Comparison of ENCODE assay signal across 16 mouse cellular contexts in genomic region chr8:102742940-102743339, GRCm38 (mm10).
"Had no signal": no experiment of that assay in that cellular context is flagged by ENCODE, and none has a peak within 500 bp of the region (broad histone marks: within the 10 kb centered on the region; RNA-seq: fewer than 3 reads in every experiment).

No protein-coding gene starts in this region.

- H3K4me3 ChIP-seq: layer of hippocampus, adult 2 months; liver, embryonic 12.5 days; midbrain, embryonic 15.5 days had no signal

- H3K27ac ChIP-seq: layer of hippocampus, adult 2 months; liver, embryonic 12.5 days; midbrain, embryonic 15.5 days had no signal

- H3K27me3 ChIP-seq: liver, embryonic 12.5 days; midbrain, embryonic 15.5 days had no signal

- H3K4me1 ChIP-seq: liver, embryonic 12.5 days; midbrain, embryonic 15.5 days had no signal

- H3K9ac ChIP-seq: liver, embryonic 12.5 days; lung, embryonic 14.5 days; midbrain, embryonic 15.5 days had no signal

- ATAC-seq: liver, embryonic 12.5 days; midbrain, embryonic 15.5 days had no signal

- H3K4me2 ChIP-seq: liver, embryonic 12.5 days; lung, embryonic 14.5 days; midbrain, embryonic 11.5 days; midbrain, embryonic 15.5 days had no signal

- H3K36me3 ChIP-seq: liver, embryonic 12.5 days; midbrain, embryonic 15.5 days had no signal

- DNase-seq: kidney, adult 11 months; kidney, adult 9 months; kidney, postnatal 10 days; kidney, postnatal 4 days; left cerebral cortex, postnatal 4 days; lung, embryonic 14.5 days; lung, postnatal 10 days; lung, postnatal 4 days; right cerebral cortex, adult 18-20 months; right cerebral cortex, postnatal 25 days; thymus, adult 18-20 months; thymus, postnatal 14 days had no signal

- H3K9me3 ChIP-seq: liver, embryonic 12.5 days; midbrain, embryonic 15.5 days had no signal
